Mouse (Mus musculus) frontal cortex, postnatal 25 days (tissue): ENCODE results near the gene Ptpra.

ENCODE experiments used
- DNase-seq, 2 experiments: peaks; one replicate each; pipeline ENCODE4 v3.0.0; 2022; ENCODE audit warnings: low spot score in 2 of 2

Ptpra gene

GRCm38 (mm10) chr2:130442162-130442561, 7.9 kb upstream of the Ptpra start:
- no peak for DNase-seq

- DNase-seq, result no peak
Measured at GRCm38 (mm10) chr2:130448449-130448848, 1.6 kb upstream of the Ptpra start.

GRCm38 (mm10) chr2:130449021-130449793, 871 bp upstream of the Ptpra start:
- no peak for DNase-seq

- DNase-seq, result peak; percentile 47 to 54
Measured at GRCm38 (mm10) chr2:130450434-130450796, 337 bp downstream of the Ptpra start.

- no peak for DNase-seq
Measured at GRCm38 (mm10) chr2:130451086-130451726, 1.1 kb downstream of the Ptpra start.

GRCm38 (mm10) chr2:130451727-130452090, 1.6 kb downstream of the Ptpra start:
- no peak for DNase-seq

GRCm38 (mm10) chr2:130452266-130452665, 2.2 kb downstream of the Ptpra start:
- DNase-seq, result no peak

- no peak for DNase-seq
Measured at GRCm38 (mm10) chr2:130453421-130453820, 3.3 kb downstream of the Ptpra start.

- DNase-seq, result no peak
Measured at GRCm38 (mm10) chr2:130454748-130455370, 4.8 kb downstream of the Ptpra start.

- no peak for DNase-seq
Measured at GRCm38 (mm10) chr2:130457871-130458270, 7.8 kb downstream of the Ptpra start.

- DNase-seq, result no peak
Measured at GRCm38 (mm10) chr2:130459576-130459975, 9.5 kb downstream of the Ptpra start.

- DNase-seq, result no peak
Measured at GRCm38 (mm10) chr2:130461287-130462071, 11.4 kb downstream of the Ptpra start.

- DNase-seq, result no peak
Measured at GRCm38 (mm10) chr2:130466438-130466837, 16.4 kb downstream of the Ptpra start.

GRCm38 (mm10) chr2:130469366-130469765, 19.3 kb downstream of the Ptpra start:
- no peak for DNase-seq

- no peak for DNase-seq
Measured at GRCm38 (mm10) chr2:130469935-130470334, 19.9 kb downstream of the Ptpra start.

- no peak for DNase-seq
Measured at GRCm38 (mm10) chr2:130472908-130473510, 22.9 kb downstream of the Ptpra start.

- no peak for DNase-seq
Measured at GRCm38 (mm10) chr2:130475764-130476163, 25.7 kb downstream of the Ptpra start.

GRCm38 (mm10) chr2:130476666-130477297, 26.7 kb downstream of the Ptpra start:
- no peak for DNase-seq

GRCm38 (mm10) chr2:130482177-130482576, 32.1 kb downstream of the Ptpra start:
- no peak for DNase-seq

- no peak for DNase-seq
Measured at GRCm38 (mm10) chr2:130482700-130483099, 32.6 kb downstream of the Ptpra start.

- no peak for DNase-seq
Measured at GRCm38 (mm10) chr2:130484206-130484605, 34.1 kb downstream of the Ptpra start.
